ENCODE assay signal across 9 mouse cellular contexts in the genomic region with DNA sequence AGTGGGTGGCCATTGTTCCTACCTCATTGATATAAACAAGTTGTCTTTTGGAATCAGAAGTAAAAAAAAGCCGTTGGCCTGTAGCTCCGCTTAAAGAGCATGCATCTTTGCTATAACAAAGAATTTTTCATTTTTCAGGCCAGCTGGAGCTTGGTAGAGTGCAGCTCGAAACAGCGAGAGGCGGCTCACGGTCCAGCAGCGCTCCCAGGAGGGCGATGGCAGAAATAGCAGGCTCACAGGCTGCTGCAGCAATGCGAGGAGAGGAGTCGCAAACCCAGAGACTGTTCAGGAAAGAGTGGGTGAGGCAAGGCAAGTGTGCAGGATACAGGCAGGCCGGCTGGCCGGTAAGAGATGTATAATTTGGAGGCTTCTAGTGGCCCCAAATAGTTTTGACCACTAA. TPM values are rescaled to one million over a fixed set of nuclear protein-coding genes. Genes with fewer than 3 reads are reported as not detected.
A peak's percentile ranks its signal among the peaks of the same experiment; 100 is the strongest.
DNase-seq lines count a peak whose midpoint lies in the region; ATAC-seq and TF ChIP-seq lines count a peak whose summit lies in the region.
"Had no signal": no experiment of that assay in that cellular context is flagged by ENCODE, and none has a peak within 500 bp of the region (broad histone marks: within the 10 kb centered on the region; RNA-seq: fewer than 3 reads in every experiment).

No protein-coding gene starts in this region.

- TF ChIP-seq EP300 in heart, adult 2 months (IDR thresholded peaks at IDR 0.05; ENCODE audit: insufficient read depth, low read depth, low read length): no peak

- peak; percentile 62 for TF ChIP-seq CTCF in heart, adult 2 months (IDR thresholded peaks at IDR 0.05)

- H3K9ac ChIP-seq in heart, adult 2 months (ENCODE audit: low read depth, low read length): no peak overlapping the region
- H3K9ac ChIP-seq in forebrain, embryonic 14.5 days (ENCODE audit: low read length): no peak overlapping the region
- no peak overlapping the region; the same call in 1 of the 2 replicates for H3K9ac ChIP-seq in hindbrain, embryonic 14.5 days
- no peak overlapping the region for H3K9ac ChIP-seq in limb, embryonic 11.5 days (ENCODE audit: low read length)
- H3K9ac ChIP-seq in neural tube, embryonic 13.5 days: no peak overlapping the region

- H3K9me3 ChIP-seq in forebrain, embryonic 14.5 days (replicated peaks; ENCODE audit: control insufficient read depth, low read length): no peaks in the 10 kb centered on the region
- peaks cover 5% of the 10 kb centered on the region; the same call in 1 of the 2 replicates for H3K9me3 ChIP-seq in hindbrain, embryonic 14.5 days (ENCODE audit: control insufficient read depth, low read length)
- no peaks in the 10 kb centered on the region for H3K9me3 ChIP-seq in limb, embryonic 11.5 days (ENCODE audit: control insufficient read depth, low read length)
- no peaks in the 10 kb centered on the region for H3K9me3 ChIP-seq in neural tube, embryonic 13.5 days
- H3K9me3 ChIP-seq: G1E had no signal

- intact Hi-C loops in heart, adult 2 months (cut with DNase I): no loop called here
- intact Hi-C loops in heart, postnatal 25 days (cut with DNase I): no loop called here

- no peaks in the 10 kb centered on the region for H3K4me1 ChIP-seq in heart, adult 2 months (ENCODE audit: control insufficient read depth, insufficient read depth, low read length)
- H3K4me1 ChIP-seq in forebrain, embryonic 14.5 days (ENCODE audit: control insufficient read depth, insufficient read depth, low read length): no peaks in the 10 kb centered on the region
- no peaks in the 10 kb centered on the region for H3K4me1 ChIP-seq in hindbrain, embryonic 14.5 days (replicated peaks; ENCODE audit: control insufficient read depth, insufficient read depth, low read length)
- no peaks in the 10 kb centered on the region for H3K4me1 ChIP-seq in limb, embryonic 11.5 days (ENCODE audit: control insufficient read depth, insufficient read depth, low read length)
- H3K4me1 ChIP-seq in neural tube, embryonic 13.5 days (replicated peaks): no peaks in the 10 kb centered on the region

- 22% methylated on average over 12 of the region's 12 CpGs for WGBS in heart, adult 2 months
- WGBS in forebrain, embryonic 14.5 days: 17% methylated on average over 12 of the region's 12 CpGs
- WGBS in hindbrain, embryonic 14.5 days: 19% methylated on average over 12 of the region's 12 CpGs
- 26% methylated on average over 12 of the region's 12 CpGs for WGBS in limb, embryonic 11.5 days
- 23% methylated on average over 12 of the region's 12 CpGs for WGBS in neural tube, embryonic 13.5 days

- no peak overlapping the region for H3K4me3 ChIP-seq in heart, adult 2 months
- H3K4me3 ChIP-seq in forebrain, embryonic 14.5 days (ENCODE audit: low read depth, low read length): no peak overlapping the region
- no peak overlapping the region for H3K4me3 ChIP-seq in hindbrain, embryonic 14.5 days (replicated peaks; ENCODE audit: low read length)
- no peak overlapping the region for H3K4me3 ChIP-seq in limb, embryonic 11.5 days (ENCODE audit: low read depth, low read length)
- H3K4me3 ChIP-seq in neural tube, embryonic 13.5 days: no peak overlapping the region

- H3K4me2 ChIP-seq in forebrain, embryonic 14.5 days (ENCODE audit: low read length): no peak overlapping the region
- no peak overlapping the region for H3K4me2 ChIP-seq in hindbrain, embryonic 14.5 days (replicated peaks)
- no peak overlapping the region for H3K4me2 ChIP-seq in limb, embryonic 11.5 days (ENCODE audit: low read depth, severe bottlenecking)
- no peak overlapping the region for H3K4me2 ChIP-seq in neural tube, embryonic 13.5 days

- no peaks in the 10 kb centered on the region for H3K27me3 ChIP-seq in heart, adult 2 months (ENCODE audit: control insufficient read depth, insufficient read depth, low read length)
- H3K27me3 ChIP-seq in forebrain, embryonic 14.5 days (replicated peaks; ENCODE audit: control insufficient read depth, insufficient read depth, low read length): no peaks in the 10 kb centered on the region
- H3K27me3 ChIP-seq in hindbrain, embryonic 14.5 days (ENCODE audit: control insufficient read depth, insufficient read depth, low read length): no peaks in the 10 kb centered on the region
- H3K27me3 ChIP-seq in limb, embryonic 11.5 days (ENCODE audit: control insufficient read depth, insufficient read depth, low read length): no peaks in the 10 kb centered on the region
- no peaks in the 10 kb centered on the region for H3K27me3 ChIP-seq in neural tube, embryonic 13.5 days

- DNase-seq in heart, adult 2 months: peak; percentile 28 to 37
- no peak for DNase-seq in heart, postnatal 25 days (ENCODE audit: low spot score)
- peak; percentile 58 for DNase-seq in brain, embryonic 18.5 days (ENCODE audit: low read depth, low spot score)
- peak; percentile 85 for DNase-seq in forebrain, embryonic 14.5 days (ENCODE audit: low spot score)
- DNase-seq in hindbrain, embryonic 14.5 days (ENCODE audit: low spot score): peak; percentile 85
- DNase-seq in limb, embryonic 11.5 days (ENCODE audit: low spot score): peak; percentile 65
- no peak for DNase-seq in natural killer cell, adult 2 months (ENCODE audit: low spot score in 2 of 2)

- H3K36me3 ChIP-seq in heart, adult 2 months (ENCODE audit: control insufficient read depth, insufficient read depth, low read length): no peaks in the 10 kb centered on the region
- H3K36me3 ChIP-seq in forebrain, embryonic 14.5 days (ENCODE audit: control insufficient read depth, insufficient read depth, low read length): no peaks in the 10 kb centered on the region
- no peaks in the 10 kb centered on the region for H3K36me3 ChIP-seq in hindbrain, embryonic 14.5 days (replicated peaks; ENCODE audit: control insufficient read depth, insufficient read depth)
- no peaks in the 10 kb centered on the region for H3K36me3 ChIP-seq in limb, embryonic 11.5 days (ENCODE audit: control insufficient read depth, insufficient read depth, low read length)
- no peaks in the 10 kb centered on the region for H3K36me3 ChIP-seq in neural tube, embryonic 13.5 days
- H3K36me3 ChIP-seq: G1E had no signal

- TF ChIP-seq POLR2A in heart, adult 2 months (IDR thresholded peaks at IDR 0.05; ENCODE audit: insufficient read depth, low read depth, low read length): no peak

- peak; percentile 96 for ATAC-seq in forebrain, embryonic 14.5 days
- ATAC-seq in hindbrain, embryonic 14.5 days (ENCODE audit: low FRiP score): peak; percentile 92
- peak; percentile 44; the same call in 1 of the 2 replicates for ATAC-seq in limb, embryonic 11.5 days (ENCODE audit: insufficient number of reproducible peaks, low FRiP score, low TSS enrichment, low read depth)
- ATAC-seq in neural tube, embryonic 13.5 days (ENCODE audit: low read depth): peak; percentile 91

- no peaks in the 10 kb centered on the region for H3K79me2 ChIP-seq in heart, adult 2 months (replicated peaks; ENCODE audit: control insufficient read depth, insufficient read depth, low read length)

- no peak overlapping the region for H3K27ac ChIP-seq in heart, adult 2 months
- no peak overlapping the region for H3K27ac ChIP-seq in forebrain, embryonic 14.5 days (ENCODE audit: low read depth, low read length)
- no peak overlapping the region for H3K27ac ChIP-seq in hindbrain, embryonic 14.5 days
- no peak overlapping the region for H3K27ac ChIP-seq in limb, embryonic 11.5 days (replicated peaks; ENCODE audit: low read depth, low read length)
- no peak overlapping the region for H3K27ac ChIP-seq in neural tube, embryonic 13.5 days (replicated peaks)

RNA-seq across cellular contexts. Expression of gene Neil3, which starts 42.0 kb away (rescaled TPM):
- under 1 TPM in 1 of 2 experiments, not detected in 1; 0.18 TPM for total RNA-seq in heart, adult 2 months (2021)
- 0.10 and 0.23 TPM in 2 replicates for polyA plus RNA-seq in heart, adult 2 months (2012; rRNA removed)
- under 1 TPM; 0.31 to 0.36 TPM for total RNA-seq in heart, postnatal 25 days (2021)
- polyA plus RNA-seq in forebrain, embryonic 14.5 days (2014; fragmentation: Nextera tagmentation; extraction: Ambion mirVana): 12.7 and 12.8 TPM in 2 replicates
- 3.6 and 4.6 TPM in 2 replicates for polyA plus RNA-seq in hindbrain, embryonic 14.5 days (2014; fragmentation: Nextera tagmentation; extraction: Ambion mirVana)
- polyA plus RNA-seq in limb, embryonic 11.5 days (2014; fragmentation: Nextera tagmentation; extraction: Ambion mirVana): 19.1 and 20.6 TPM in 2 replicates
- 6.2 and 6.9 TPM in 2 replicates for polyA plus RNA-seq in neural tube, embryonic 13.5 days (2015; fragmentation: Nextera tagmentation; extraction: Ambion mirVana)

Comparison
In these comparisons a context has a peak if more than half of its experiments do, and no peak if none do; other contexts are left out.
1. DNase-seq: peak in heart, adult 2 months (2 of 2), brain, embryonic 18.5 days (single experiment), forebrain, embryonic 14.5 days (single experiment), hindbrain, embryonic 14.5 days (single experiment) and limb, embryonic 11.5 days (single experiment); none in heart, postnatal 25 days (single experiment) and natural killer cell, adult 2 months (0 of 2).
2. ATAC-seq: peak in every context shown above with its lines; median percentile 96 in forebrain, embryonic 14.5 days; 92 in hindbrain, embryonic 14.5 days; 91 in neural tube, embryonic 13.5 days; 44 in limb, embryonic 11.5 days.